Mouse (Mus musculus): Measurements from ENCODE around the gene Rab21.

GRCm38 (mm10) chr10:115336901-115337300 is 21.5 kb upstream of the Rab21 start:
- no peak for TF ChIP-seq CTCF (IDR thresholded peaks at IDR 0.05; ENCODE audit: low read depth, low read length)
- TF ChIP-seq POLR2A (IDR thresholded peaks at IDR 0.05; ENCODE audit: extremely low read depth, insufficient read depth, low read length) = no peak

Data from liver, adult 2 months (tissue).